Mouse (Mus musculus): ENCODE measurements around the gene Oxsr1.
"Not testable (repeated sequence)": the region's sequence is repeated elsewhere in the genome, so short reads cannot be mapped to it uniquely, and the experiment has no call there.

The Oxsr1 gene

DNA sequence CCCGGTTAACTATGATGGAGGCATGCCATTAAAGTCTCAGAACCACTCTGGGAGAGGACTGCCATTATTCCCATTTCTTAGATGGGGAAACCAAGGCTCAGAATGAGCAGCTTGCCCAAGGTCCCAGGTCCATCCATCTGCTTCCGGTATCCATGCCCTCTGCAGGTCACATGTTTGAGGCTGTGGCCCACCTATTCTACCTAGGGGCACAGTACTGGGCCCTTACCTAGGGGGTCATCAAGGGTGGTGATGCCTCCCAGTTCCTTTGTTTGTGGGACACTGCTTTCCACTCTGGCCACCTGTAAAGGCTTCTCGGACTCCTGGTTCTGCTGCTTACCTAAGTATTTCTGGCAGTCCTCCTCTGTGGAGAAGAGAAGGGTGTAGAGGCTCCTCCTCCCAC is 16.1 kb upstream of the Oxsr1 start:
- no peak for DNase-seq (ENCODE audit: low spot score)

DNA sequence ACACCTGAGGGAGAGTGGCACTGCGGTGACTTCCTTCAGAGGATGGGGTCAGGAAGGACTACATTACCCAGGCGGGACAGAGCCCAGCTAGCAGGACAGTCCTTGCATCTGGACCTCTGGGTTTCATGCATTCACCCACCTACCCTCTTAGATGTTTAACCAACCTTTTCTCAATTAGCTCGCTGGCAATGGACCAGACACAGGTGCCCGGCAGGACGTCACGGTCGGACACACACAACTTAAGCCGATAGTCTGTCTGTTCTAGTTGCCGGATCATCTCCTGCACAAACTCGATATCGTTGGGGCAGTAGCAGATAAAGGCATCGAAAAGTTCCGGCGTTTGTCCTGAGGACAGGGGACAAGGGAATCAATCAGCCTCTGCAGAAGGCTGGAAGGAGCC is 15.6 kb upstream of the Oxsr1 start:
- DNase-seq (ENCODE audit: low spot score): no peak

DNA sequence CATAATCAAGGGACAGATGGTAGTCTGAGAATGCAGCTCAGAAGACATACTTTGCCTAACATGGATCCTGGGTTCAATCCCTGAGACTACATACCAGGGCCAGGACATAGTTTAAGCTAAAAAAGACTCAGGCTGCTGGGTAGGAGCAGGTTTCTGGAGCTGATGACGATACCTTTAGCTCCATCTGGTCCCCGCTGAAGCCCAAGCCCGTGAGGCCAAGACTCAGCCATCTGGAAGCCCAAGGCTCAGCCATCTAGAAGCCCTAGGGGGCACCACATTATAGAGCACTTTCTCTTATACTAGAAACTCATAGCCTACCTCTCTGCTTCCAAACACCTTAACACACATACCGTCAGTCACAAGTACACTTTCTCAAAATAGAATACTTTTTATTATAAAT is 13.3 kb upstream of the Oxsr1 start:
- no peak for DNase-seq (ENCODE audit: low spot score)

DNA sequence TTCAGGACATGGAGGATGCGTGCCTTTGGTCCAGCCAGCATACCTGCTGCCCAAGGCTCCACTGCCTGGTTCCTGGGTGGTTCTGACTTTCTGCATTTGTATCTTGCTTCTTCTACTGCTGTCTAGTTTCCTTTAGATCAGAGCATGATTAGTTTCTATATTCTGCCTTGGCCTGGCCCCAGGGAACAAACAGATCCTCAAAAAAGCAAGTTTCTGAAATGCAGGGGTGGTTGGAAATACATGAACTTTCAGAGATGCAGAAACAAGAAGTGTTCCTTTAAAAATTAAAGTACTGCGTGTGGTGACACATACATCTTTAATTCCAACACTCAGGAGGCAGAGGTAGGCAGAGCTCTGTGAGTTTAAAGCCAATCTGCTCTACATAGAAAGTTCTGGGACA is 12.6 kb upstream of the Oxsr1 start:
- DNase-seq (ENCODE audit: low spot score): no peak

DNA sequence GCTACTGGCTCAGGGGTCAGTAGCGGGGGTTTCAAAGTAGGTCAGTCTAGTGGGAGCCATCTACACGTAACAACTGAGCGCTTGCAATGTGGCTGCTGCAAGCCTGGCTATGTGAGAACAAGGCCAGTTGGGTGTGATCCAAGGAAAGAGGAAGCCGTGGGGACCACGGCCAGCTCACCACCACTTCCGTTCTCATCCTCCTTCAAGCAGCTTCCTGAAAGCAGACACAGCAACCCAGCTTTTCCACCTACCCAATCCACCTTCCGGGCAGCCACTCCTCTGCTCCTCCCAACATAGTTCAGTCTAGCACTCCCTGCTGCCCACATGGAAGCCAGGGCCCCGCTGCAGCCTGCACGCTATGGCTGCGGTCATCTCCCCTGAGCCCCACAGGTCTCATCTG is 12.1 kb upstream of the Oxsr1 start:
- DNase-seq (ENCODE audit: low spot score): no peak

DNA sequence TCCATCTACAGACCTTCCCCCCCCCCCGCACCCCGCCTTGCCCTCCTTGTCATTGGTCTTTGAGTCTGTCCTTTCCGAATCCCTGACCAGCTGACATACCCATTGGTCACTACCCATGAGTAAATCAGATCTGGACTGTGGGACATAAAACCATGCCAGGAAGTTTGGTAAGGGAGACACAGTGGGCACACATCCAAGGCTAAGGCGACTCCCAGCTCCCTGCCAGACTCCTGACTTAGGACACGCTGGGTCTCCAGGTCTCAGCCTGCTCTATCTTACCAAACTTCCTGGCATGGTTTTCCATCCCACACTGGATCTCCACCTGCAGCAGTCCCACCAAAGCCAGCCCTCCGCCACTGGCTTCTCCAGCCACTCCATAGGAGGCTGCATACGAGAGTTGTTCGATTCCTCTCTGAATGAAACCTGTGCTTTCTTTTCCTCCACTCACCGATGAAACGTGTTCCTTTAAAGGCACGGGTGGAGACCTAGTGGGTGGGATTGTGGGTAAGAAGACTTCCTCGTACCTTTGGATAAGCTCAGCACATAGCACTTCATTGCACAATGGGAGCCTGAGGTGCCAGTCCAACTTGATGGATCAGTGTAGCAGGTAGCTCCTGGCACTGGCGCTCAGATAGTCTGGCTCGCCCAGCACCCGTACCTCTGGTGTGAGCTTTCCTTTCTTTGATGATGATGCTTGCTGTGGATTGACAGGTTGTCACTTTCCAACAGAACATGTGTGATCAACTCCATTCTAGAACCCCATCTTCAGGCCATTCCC is 8.1 kb upstream of the Oxsr1 start:
- DNase-seq (ENCODE audit: low spot score): no peak

DNA sequence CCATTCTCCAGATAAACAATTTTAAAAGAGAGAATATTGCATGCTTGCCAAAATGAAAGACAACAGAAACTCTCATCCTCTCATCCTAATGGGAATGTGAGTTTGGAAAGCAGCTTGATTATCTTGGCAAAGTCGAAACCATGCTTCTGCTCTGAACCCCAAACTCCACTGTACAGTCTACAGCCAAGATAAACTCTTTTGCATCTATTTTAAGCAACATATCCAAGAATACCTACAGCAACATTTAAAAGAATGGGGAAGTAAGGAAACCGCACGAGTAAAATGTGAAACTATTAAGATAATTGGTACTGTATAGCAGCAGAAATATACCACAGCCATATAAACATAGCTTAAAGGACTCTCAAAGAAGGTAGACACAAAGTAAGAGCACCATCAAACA is 6.3 kb upstream of the Oxsr1 start:
- DNase-seq (ENCODE audit: low spot score): no peak

DNA sequence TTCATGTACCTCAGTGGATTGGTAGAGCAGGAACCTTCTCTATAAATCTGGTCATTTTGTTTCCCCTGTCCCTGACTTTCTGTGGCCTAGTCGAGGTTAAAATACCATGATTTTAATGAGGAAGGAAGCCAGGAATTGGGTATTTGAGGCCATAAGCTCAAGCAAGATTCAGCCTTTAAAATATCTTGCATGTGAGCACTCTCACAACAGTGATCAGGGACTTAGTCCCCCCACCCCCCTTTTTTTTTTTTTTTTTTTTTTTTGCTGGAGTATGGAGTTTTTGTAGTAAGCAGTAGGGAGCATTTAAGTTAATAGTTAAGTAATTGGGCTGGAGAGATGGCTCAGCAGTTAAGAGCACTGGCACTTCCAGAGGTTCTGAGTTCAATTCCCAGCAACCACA is 1.9 kb upstream of the Oxsr1 start:
- no peak for DNase-seq (ENCODE audit: low spot score)

DNA sequence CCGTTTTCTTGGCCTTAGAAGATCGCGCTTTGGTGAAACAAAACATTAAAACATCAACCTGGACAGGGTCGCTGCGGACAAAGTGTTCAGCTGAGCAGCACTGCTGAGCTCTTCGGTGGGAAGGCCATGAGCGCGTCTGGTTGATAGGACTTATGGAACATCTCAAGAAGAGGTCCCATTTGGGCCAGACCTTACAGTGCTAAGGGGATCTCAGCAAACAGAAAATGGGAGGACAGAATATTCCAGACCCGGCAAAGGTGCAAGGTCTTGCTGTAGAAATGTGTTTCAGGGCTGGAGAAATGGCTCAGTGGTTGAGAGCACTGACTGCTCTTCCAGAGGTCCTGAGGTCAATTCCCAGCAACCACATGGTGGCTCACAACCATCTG is 1.0 kb upstream of the Oxsr1 start:
- no peak for DNase-seq (ENCODE audit: low spot score)

DNA sequence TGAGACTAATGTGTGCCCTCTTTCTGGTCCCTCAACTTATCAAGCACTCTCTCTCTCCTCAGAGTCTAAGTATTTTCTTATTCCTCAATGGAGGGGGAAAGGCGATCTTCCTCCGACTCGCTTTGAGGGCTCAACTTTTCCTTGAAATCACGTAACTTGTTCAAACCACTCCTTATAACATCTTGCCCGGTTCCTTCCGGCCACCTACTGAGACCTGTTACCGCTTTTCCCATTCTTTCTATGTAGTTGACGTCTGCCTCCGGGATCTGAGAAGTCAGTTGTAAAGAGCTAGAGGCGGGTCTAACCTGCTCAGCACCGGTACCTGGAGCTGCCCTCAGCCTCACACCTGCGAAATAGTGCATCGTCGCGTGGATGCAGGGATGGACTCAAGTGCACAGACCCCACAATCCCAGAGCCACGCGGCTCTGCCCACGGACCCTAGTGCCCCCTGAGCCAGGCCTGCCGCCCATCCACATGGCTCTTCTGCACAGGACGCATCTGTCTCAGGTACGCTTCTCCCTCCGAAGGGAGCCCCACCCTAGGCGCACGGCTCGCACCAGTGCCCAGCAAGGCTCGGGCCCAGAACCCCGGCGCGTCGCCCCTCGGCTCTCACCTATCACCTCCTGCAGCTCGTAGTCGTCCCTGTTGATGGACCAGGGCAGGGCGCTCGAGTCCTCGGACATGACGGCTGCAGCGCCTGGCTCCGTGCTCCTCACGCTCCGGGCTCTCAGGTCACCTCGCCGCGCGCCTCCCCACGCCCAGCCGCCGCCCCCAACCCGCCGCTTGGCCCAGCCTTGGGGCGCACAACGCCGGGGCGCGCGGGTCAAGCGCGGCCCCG is 616 bp downstream of the Oxsr1 start:
- DNase-seq (ENCODE audit: low spot score): peak; percentile 18

DNA sequence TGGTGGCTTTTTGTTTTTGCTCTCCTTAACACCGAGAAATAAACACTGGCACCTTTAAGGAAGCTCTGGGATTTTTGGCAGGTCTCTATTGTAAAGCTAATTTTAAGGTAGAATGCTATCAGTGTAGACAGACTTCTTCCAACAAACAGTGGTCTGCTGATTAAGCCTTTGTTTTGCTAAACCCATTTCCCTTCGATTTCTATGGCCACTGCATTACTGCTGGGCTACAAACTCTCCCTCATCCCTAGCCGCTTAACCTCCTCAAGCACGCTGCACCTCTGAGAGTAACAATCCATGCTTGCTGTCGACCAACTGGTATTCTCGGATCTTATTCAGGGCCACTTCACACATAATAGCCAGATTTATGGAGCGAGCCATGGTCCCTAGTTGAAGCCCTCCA is 1.3 kb downstream of the Oxsr1 start:
- no peak for DNase-seq (ENCODE audit: low spot score)

DNA sequence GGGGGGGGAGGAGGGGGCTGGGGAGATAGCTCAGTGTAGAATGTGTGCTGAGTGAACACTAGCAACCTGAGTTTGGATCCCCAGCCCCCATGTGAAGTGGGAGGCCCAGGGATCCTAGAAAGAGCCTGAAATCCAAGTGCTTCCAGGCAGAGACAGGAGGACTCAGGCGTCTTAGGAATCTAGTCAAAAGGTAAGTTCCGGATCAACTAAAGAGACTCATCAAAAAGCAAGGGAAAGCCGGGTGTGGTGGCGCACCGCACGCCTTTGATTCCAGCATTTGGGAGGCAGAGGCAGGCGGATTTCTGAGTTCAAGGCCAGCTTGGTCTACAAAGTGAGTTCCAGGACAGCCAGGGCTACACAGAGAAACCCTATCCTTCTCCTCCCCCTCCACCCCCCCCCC is 1.8 kb downstream of the Oxsr1 start:
- no peak for DNase-seq (ENCODE audit: low spot score)

DNA sequence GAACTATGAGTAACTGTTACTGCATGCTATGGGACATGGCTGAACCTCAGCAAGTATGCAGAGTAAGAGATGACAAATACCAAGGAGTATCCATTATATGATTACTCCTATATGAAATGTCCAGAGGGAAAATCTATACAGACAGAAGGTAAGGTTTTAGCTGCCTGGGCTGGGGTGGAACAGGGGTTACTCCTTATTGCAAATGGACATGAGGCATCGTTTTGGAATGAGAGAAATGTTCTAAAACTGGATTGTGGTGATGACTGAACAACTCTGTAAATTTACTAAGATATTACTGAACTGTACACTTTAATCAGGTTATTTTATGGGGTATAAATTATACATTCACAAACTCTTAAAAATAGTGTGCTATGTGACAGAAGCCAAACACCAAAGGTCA is 3.3 kb downstream of the Oxsr1 start:
- no peak for DNase-seq (ENCODE audit: low spot score)

DNA sequence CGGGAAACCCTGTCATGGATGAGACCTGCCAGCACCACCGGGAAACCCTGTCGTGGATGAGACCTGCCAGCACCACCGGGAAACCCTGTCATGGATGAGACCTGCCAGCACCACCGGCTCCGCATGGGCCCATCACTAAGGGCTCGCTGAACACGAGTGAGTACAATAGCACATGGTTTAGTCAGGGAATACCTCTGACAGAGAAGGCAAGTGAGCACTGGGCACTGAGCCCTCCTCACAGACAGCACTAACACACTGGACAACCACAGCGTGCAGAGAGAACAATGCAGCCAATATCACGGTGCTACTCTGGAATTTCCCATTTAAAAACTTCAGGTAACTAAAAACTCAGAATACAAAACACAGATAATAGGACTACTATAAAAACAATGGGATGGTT is 9.1 kb downstream of the Oxsr1 start:
- no peak for DNase-seq (ENCODE audit: low spot score)

DNA sequence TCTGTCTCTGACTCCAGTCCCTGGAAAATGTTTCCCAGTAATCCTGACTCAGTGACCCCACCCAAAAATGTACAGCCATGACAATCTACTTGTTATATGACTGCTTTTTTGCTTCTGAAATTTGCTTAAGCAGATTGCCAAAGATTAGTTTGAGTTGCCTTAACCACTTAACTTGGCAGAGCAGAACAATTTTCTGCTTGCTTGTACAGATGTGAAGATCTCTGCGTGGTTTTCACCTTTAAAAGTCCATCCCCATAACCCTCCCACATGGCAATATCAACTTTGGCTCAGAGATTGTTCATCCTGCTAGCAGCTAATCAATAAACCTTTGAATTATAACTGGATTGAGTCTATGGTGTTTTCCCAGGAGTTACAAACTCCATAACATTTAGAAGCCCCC is 13.2 kb downstream of the Oxsr1 start:
- no peak for DNase-seq (ENCODE audit: low spot score)

DNA sequence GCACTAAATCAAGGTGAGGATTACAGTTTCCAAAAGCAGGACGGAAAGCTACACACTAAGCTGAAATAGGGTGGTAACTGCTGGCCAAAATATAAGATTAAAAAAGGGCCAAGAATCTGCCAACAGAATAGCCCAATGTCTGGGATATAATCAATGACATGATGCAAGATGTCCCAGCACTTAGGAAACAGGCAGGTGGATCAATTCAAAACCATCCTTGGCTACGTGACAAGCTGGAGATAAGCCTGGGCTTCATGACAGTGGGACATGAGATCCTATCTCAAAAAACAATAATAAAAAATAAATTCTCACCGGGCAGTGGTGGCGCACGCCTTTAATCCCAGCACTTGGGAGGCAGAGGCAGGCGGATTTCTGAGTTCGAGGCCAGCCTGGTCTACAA is 16.4 kb downstream of the Oxsr1 start:
- no peak for DNase-seq (ENCODE audit: low spot score)

DNA sequence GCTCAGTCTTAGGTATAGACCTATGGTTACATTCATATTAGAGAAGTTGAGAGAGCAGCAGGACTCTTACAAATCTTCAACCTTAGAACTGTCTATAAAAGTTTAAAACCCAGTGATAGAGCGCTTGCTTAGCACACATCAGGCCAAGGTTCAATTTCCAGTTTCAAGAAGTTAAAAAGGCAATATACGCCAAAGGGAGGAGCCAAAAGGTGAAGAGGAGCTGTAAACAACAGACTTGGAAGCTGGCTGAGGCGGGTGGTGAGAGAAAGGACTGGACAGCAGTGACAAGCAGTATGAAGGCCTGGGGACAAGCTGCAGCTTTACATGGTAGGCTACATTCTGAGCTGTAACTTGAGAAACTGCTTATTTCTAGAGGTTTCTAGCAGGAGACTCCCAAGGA is 23.7 kb downstream of the Oxsr1 start:
- no peak for DNase-seq (ENCODE audit: low spot score)

DNA sequence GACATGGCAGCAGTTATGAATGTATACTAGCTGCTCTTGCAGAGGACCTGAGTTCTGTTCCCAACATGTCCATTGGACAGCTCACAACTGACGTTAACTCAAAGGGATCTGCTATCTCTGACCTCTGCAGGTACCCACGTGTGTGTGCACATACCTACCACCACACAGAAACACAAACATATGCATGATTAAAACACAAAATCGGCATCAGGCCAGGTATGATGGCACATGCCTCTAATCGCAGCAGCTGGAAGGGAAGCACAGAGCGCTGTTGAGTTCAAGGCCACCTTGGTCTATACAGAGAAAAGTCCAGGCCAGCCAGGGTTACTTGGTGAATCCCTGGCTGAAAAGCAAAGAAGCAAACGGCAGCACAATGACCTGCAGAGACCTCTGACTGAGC is 24.5 kb downstream of the Oxsr1 start:
- no peak for DNase-seq (ENCODE audit: low spot score)

DNA sequence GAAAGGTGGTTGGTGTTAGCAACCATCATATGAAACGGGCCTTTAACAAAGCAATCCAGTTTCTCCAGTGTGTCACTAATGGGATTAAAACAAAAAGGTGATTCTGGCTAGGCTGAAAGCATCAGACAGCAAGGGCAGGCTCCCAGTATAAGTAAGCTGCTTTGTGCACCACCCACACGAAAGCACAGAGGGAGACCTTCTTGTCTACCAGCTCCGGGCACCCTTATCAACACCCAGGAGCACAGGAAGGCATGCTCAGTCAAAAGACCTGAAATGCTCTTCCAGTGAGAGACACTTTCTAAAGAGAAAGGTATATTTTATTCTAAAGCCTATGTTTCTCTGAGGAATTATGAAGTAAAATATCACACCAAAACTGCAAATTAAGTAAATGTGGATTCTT is 31.4 kb downstream of the Oxsr1 start:
- no peak for DNase-seq (ENCODE audit: low spot score)

DNA sequence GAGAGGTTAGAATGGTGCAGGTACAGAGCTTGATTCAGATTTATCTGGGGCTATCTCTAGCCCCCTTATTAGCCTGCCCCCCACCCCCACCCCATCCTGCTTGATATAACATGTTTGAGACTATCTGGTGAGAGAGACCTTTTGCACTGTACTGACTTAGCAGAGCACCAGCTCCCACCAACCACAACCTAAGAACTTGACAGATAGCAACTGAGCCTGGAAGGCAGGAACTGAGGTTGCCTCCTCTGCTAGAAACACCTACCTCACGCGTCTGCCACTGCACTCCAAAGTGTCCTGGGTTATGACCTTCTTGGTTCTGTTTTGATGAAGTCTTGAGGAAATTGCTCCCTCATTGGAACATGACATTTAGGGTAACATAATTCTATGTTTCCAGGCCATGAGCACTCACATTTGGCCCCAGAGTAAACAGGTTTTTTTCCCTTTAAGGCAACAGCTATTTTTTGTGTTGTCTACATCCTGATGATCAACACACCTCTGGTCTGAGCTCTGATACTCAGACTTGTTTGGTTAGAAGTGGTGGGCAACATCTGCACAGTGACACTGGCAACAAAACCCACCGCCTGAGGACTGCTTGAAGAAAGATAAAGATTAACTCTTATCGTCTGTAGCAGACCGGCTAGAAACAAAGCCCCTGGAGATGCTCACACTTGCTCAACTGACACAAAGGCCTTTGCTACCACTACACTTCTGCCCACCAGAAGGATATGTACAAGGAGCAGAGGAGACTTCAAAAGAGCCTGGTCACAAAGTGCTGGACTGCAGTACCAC is 41.1 kb downstream of the Oxsr1 start:
- no peak for DNase-seq (ENCODE audit: low spot score)

DNA sequence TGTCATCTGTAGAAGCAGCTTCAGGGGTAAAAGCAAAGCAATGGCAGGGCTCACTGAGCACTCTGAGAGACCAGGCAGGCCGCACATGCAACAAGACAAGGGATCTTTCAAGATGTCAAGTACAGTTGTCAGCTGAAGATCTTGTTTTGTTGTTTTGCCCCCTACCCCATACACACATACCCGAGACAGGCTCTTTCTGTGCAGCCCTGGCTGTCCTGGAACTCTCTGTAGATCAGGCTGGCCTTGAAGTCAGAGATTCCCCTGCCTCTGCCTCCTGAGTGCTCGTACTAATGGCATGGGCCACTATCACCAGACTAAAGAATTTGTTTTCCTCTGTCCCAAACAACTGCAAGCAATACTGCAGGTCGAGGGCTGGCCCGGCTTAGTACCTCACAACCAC is 44.2 kb downstream of the Oxsr1 start:
- no peak for DNase-seq (ENCODE audit: low spot score)

DNA sequence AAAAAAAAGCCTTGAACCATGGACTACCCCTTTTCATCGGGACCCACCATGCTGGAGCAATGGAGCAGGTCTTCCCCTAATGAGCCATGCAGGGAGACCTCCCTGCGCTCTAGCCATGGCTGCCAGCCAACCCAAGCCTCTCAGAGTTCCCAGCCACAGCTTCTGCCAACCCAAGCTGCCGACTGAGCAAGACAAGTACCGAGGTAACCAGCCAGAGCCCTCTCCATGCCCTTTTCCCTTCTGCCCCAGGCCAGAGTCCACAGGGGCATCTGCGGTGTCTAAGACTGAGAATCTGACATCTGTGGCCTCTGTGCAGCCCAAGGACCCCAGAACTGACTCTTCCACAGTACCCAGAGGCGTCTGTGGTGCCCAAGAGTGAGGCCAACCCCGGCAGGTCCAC is 45.9 kb downstream of the Oxsr1 start:
- no peak for DNase-seq (ENCODE audit: low spot score)

DNA sequence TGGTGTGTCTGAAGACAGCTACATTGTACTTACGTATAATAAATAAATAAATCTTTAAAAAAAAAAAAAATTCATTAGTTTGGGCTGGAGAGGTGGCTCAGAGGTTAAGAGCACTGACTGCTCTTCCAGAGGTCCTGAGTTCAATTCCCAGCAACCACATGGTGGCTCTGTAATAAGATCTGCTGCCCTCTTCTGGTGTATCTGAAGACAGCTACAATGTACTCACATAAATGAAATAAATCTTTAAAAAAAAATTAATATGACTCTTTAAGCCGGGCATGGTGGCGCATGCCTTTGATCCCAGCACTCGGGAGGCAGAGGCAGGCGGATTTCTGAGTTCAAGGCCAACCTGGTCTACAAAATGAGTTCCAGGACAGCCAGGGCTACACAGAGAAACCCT is 47.4 kb downstream of the Oxsr1 start:
- DNase-seq (ENCODE audit: low spot score): not testable (repeated sequence)

All from urinary bladder, postnatal 10 days (tissue).